Mouse (Mus musculus) hindbrain, embryonic 16.5 days (tissue): ENCODE measurements around the gene Etnk2. TPM values are rescaled to one million over a fixed set of nuclear protein-coding genes. Genes with fewer than 3 reads are reported as not detected.

Experiments used
- ATAC-seq: fragments of 200-750 bp; cut with Nextera tagmentation; 2 replicates; pipeline ENCODE4 v1.8.0; 2017; ENCODE audit warnings: moderate TSS enrichment, moderate library complexity
- H3K27ac ChIP-seq: fragments of 300-500 bp; sonication (generic); 2 replicates; pipeline ENCODE4 v1.5.1; 2014; ENCODE audit warnings: low read depth, mild to moderate bottlenecking, control low read depth, low read length, moderate library complexity
- H3K27me3 ChIP-seq: fragments of 300-500 bp; sonication (generic); replicated peaks from 2 replicates; pipeline ENCODE4 v1.6.1; 2014; ENCODE audit warnings: low read length; ENCODE audit not compliant: control insufficient read depth, insufficient read depth
- H3K36me3 ChIP-seq: fragments of 300-500 bp; sonication (generic); 2 replicates; pipeline ENCODE4 v1.6.1; 2014; ENCODE audit warnings: mild to moderate bottlenecking, low read length, moderate library complexity, mixed read lengths; ENCODE audit not compliant: control insufficient read depth, insufficient read depth
- H3K4me1 ChIP-seq: fragments of 300-500 bp; sonication (generic); 2 replicates; pipeline ENCODE4 v1.6.1; 2014; ENCODE audit warnings: low read depth, low read length; ENCODE audit not compliant: control insufficient read depth, insufficient read depth
- H3K4me2 ChIP-seq: fragments of 300-500 bp; sonication (generic); 2 replicates; pipeline ENCODE4 v1.6.1; 2014; ENCODE audit warnings: mild to moderate bottlenecking, low read length, control low read depth, moderate library complexity
- H3K4me3 ChIP-seq: fragments of 300-500 bp; sonication (generic); 2 replicates; pipeline ENCODE4 v1.5.1; 2014; ENCODE audit warnings: mild to moderate bottlenecking, low read length, control low read depth, moderate library complexity
- H3K9ac ChIP-seq: fragments of 300-500 bp; sonication (generic); 2 replicates; pipeline ENCODE4 v1.6.1; 2014; ENCODE audit warnings: low read depth, mild to moderate bottlenecking, control low read depth, low read length, moderate library complexity
- H3K9me3 ChIP-seq: fragments of 300-500 bp; sonication (generic); 2 replicates; pipeline ENCODE4 v1.6.1; 2014; ENCODE audit warnings: mild to moderate bottlenecking, low read length, moderate library complexity; ENCODE audit not compliant: control insufficient read depth
- WGBS: fragments of 180-500 bp; shearing (Covaris S2); extraction: QIAGEN DNeasy Blood & Tissue Kit; methylation state at CpG from one replicate; pipeline ENCODE4 v1.1.7; 2014; 5-methylcytosine and 5-hydroxymethylcytosine counted together
- polyA plus RNA-seq: library from polyadenylated mRNA; unstranded; fragments of >200 nt; fragmentation: Nextera tagmentation; extraction: Ambion mirVana; gene quantifications from 2 replicates; pipeline ENCODE4 v1.2.1, GENCODE M21; 2015

The Etnk2 gene
- polyA plus RNA-seq, 1 experiment from 2014 or later: 29.5 TPM

- no peak for ATAC-seq
- no peak overlapping the region for H3K27ac ChIP-seq
- no peak overlapping the region for H3K4me2 ChIP-seq
- H3K4me3 ChIP-seq: no peak overlapping the region
- no peaks in the 10 kb centered on the region for H3K9me3 ChIP-seq
- H3K9ac ChIP-seq: no peak overlapping the region
- no peaks in the 10 kb centered on the region for H3K27me3 ChIP-seq
- H3K36me3 ChIP-seq: no peaks in the 10 kb centered on the region
- H3K4me1 ChIP-seq: 0 out of 2 replicates have a peak, but pooled peaks cover 3% of the 10 kb centered on the region
- 84% methylated on average over 7 of the region's 7 CpGs for WGBS
Measured at GRCm38 (mm10) chr1:133406614-133407013, 43.2 kb downstream of the Etnk2 start.

DNA sequence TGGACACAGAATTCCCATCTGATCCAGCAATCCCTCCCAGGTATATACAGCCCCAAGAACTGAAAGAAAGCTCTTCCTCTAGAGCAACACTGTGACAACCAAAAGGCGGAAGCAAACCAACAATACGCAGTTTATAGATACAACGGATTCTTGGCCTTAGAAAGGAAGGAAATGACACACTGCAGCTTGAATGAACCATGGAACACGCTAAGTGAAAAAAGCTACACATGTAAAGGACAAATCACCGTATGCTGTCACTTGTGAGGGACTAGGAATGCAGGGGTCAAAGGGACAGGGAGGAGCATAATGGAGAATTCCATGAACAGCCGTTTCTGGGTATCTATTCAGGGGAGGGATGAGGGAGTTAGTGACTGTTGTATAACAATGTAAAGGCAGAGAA is 44.1 kb downstream of the Etnk2 start:
- Histone ChIP-seq H3K9me3 (no peaks in the 10 kb centered on the region), H3K4me3 (no peak overlapping the region), H3K4me2 (no peak overlapping the region), H3K9ac (no peak overlapping the region), H3K4me1 (0 out of 2 replicates have a peak, but pooled peaks cover 3% of the 10 kb centered on the region), H3K27ac (no peak overlapping the region), H3K27me3 (no peaks in the 10 kb centered on the region), H3K36me3 (no peaks in the 10 kb centered on the region)
- WGBS: 42% methylated on average over 6 of the region's 6 CpGs
- no peak for ATAC-seq

DNA sequence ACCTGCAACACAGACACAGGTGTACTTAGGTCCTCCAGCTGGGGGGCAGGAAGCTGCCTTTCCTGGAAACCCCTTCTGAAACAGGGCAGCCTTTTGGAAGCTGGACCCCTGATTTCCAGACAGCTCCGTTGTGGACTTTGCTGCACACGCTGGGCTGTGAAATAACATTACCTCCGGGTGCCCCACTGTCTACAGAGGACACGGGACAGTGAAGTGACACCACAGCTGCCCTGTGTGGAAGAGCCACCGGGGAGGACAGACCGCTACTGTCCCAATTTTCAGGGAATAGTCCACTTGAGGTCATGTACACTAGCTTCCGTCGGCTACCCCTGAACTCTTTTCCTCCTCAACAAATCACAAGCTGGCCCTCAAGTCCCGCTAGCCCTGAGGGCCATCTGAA is 44.9 kb downstream of the Etnk2 start:
- Histone ChIP-seq H3K27ac (no peak overlapping the region), H3K4me1 (0 out of 2 replicates have a peak, but pooled peaks cover 3% of the 10 kb centered on the region), H3K4me2 (no peak overlapping the region), H3K27me3 (no peaks in the 10 kb centered on the region), H3K36me3 (no peaks in the 10 kb centered on the region), H3K9me3 (no peaks in the 10 kb centered on the region), H3K9ac (no peak overlapping the region), H3K4me3 (no peak overlapping the region)
- no peak for ATAC-seq
- WGBS: 47% methylated on average over 9 of the region's 9 CpGs

DNA sequence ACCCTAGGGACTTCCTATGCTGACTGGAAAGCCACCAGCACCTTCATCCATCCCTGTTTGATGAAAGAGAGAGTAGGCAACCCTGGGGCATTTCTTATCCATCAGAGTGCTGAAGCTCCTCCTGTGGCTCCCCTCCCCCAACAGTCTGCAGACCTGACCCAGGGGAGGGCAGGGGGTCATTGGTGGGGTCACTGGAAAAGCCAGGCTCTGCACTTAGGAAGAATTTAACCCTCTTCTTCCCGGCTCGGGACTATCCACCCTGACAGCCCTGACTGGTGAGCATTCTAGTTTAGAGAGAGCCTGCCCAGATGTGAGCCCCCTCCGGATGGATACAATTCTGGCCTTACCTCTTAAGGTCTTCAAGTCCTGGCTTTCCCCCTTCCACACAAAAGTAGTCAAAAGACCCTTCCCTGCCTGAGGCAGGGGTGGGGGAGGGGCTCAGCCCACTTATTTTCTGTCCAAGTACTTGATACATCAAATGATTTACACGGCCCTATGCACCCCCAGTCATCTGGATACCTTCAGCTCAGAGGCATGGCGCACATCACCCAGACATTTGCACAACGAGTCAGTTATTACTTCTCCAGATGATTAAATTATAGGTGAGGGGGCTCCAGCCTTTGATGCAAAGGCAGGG is 45.6 kb downstream of the Etnk2 start:
- Histone ChIP-seq H3K4me2 (no peak overlapping the region), H3K4me1 (0 out of 2 replicates have a peak, but pooled peaks cover 3% of the 10 kb centered on the region), H3K4me3 (no peak overlapping the region), H3K9ac (no peak overlapping the region), H3K36me3 (no peaks in the 10 kb centered on the region), H3K9me3 (no peaks in the 10 kb centered on the region), H3K27ac (no peak overlapping the region), H3K27me3 (no peaks in the 10 kb centered on the region)
- 15% methylated on average over 6 of the region's 6 CpGs for WGBS
- ATAC-seq: no peak

GRCm38 (mm10) chr1:133409786-133410185 is 46.4 kb downstream of the Etnk2 start:
- Histone ChIP-seq H3K9ac (no peak overlapping the region), H3K27me3 (no peaks in the 10 kb centered on the region), H3K27ac (no peak overlapping the region), H3K4me3 (no peak overlapping the region), H3K4me1 (peaks cover 3% of the 10 kb centered on the region; the same call in 1 of the 2 replicates), H3K9me3 (no peaks in the 10 kb centered on the region), H3K4me2 (no peak overlapping the region), H3K36me3 (no peaks in the 10 kb centered on the region)
- WGBS: 63% methylated on average over 9 of the region's 9 CpGs
- ATAC-seq: no peak

DNA sequence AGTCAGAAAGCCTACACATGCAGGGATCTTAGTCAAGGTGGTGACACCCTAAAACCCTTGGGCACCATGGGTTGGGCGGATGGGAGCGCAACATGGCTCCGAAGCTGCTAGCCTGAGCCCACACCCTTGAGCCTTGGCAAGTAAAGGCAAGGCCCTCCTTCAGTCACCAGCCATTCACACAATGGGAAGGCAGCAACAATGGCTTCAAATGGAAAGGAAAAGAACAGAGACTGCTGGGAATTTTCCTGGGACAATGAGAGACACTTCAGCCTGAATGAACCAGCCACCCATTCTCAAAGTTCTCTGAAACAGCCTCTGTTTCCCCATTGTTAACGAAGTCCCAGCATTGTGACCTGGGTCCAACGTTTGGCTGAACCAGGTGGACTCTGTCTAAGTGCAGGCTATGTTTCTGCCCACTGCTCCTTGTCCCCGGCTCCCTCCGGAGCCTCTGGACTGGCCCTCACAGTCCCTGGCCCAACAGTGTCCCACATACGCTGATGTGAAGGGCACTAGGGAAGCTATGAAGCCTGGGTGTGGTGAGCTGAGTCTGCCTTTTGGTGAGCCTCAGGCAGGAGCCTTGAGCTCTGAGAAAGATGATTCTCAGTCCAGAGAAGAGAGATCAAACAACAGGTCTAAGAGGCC is 48.3 kb downstream of the Etnk2 start:
- H3K4me3 ChIP-seq: no peak overlapping the region
- peaks cover 8% of the 10 kb centered on the region; the same call in 1 of the 2 replicates for H3K4me1 ChIP-seq
- 44% methylated on average over 8 of the region's 8 CpGs for WGBS
- no peak overlapping the region for H3K27ac ChIP-seq
- no peaks in the 10 kb centered on the region for H3K36me3 ChIP-seq
- ATAC-seq: no peak
- H3K9ac ChIP-seq: no peak overlapping the region
- no peak overlapping the region for H3K4me2 ChIP-seq
- H3K9me3 ChIP-seq: no peaks in the 10 kb centered on the region
- no peaks in the 10 kb centered on the region for H3K27me3 ChIP-seq

DNA sequence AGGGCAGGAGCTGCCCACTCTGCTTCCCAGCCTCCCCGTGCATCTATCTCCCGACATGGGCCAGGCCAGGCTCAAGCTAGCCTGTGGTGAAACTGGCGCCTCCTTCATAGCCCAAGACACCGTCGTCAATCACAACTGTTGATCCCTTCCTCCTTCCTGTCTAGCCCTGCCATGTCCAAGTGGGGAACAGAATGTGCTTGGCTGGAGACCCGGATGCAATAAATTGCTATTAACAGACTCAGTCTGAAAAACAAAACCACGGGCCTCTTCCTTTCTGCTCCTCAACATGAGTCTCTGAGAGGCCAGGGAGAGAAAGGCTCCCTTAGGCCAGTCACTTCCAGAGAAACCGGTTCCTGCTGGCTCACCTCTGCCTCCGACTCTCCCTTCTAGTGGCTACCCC is 49.6 kb downstream of the Etnk2 start:
- Histone ChIP-seq H3K36me3 (no peaks in the 10 kb centered on the region), H3K4me3 (no peak overlapping the region), H3K9me3 (no peaks in the 10 kb centered on the region), H3K27ac (no peak overlapping the region), H3K27me3 (no peaks in the 10 kb centered on the region), H3K4me2 (no peak overlapping the region), H3K9ac (no peak overlapping the region), H3K4me1 (peaks cover 14% of the 10 kb centered on the region)
- 63% methylated on average over 9 of the region's 9 CpGs for WGBS
- ATAC-seq: no peak

DNA sequence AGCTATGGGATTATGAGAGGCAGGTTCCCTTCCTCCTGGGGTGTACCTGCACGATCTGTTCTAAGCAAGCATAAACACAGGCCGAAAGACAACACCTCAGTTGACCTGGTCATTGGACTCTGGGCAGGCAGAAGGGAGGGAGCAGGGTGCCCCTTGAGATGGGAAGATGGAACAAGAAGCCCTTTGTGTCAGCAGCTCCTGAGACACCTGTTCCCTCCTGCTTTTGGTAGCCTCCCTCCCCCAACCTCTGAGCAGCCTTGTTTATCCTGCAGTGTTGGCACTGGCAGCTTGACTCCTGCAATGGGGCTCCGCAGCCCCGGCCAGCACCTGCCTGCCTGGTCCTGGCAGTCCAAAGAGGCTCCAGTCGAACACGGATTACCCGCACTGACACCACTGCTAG is 51.7 kb downstream of the Etnk2 start:
- Histone ChIP-seq H3K27me3 (no peaks in the 10 kb centered on the region), H3K4me1 (peaks cover 17% of the 10 kb centered on the region), H3K9me3 (no peaks in the 10 kb centered on the region), H3K36me3 (no peaks in the 10 kb centered on the region), H3K9ac (no peak overlapping the region), H3K4me2 (no peak overlapping the region), H3K27ac (no peak overlapping the region), H3K4me3 (no peak overlapping the region)
- no peak for ATAC-seq
- 58% methylated on average over 7 of the region's 7 CpGs for WGBS

GRCm38 (mm10) chr1:133415505-133415904 is 52.1 kb downstream of the Etnk2 start:
- H3K9ac ChIP-seq: no peak overlapping the region

More at GRCm38 (mm10) chr1:133415505-133415904, 52.1 kb downstream of the Etnk2 start:
- H3K4me3 ChIP-seq: no peak overlapping the region
- H3K4me1 ChIP-seq: peaks cover 17% of the 10 kb centered on the region
- H3K27me3 ChIP-seq: no peaks in the 10 kb centered on the region
- H3K27ac ChIP-seq: no peak overlapping the region
- no peak for ATAC-seq
- no peaks in the 10 kb centered on the region for H3K36me3 ChIP-seq
- no peak overlapping the region for H3K4me2 ChIP-seq
- WGBS: 60% methylated on average over 6 of the region's 6 CpGs
- no peaks in the 10 kb centered on the region for H3K9me3 ChIP-seq
